Mouse (Mus musculus) intestine, embryonic 15.5 days (tissue): ENCODE data around the gene Uap1. TPM values are rescaled to one million over a fixed set of nuclear protein-coding genes. Genes with fewer than 3 reads are reported as not detected.
A peak's percentile ranks its signal among the peaks of the same experiment; 100 is the strongest.

Experiments
- ATAC-seq: fragments of 200-750 bp; cut with Nextera tagmentation; 2 replicates; pipeline ENCODE4 v1.8.0; 2017; ENCODE audit warnings: moderate TSS enrichment, moderate library complexity
- H3K27ac ChIP-seq: fragments of 300-500 bp; sonication (generic); 2 replicates; pipeline ENCODE4 v1.5.1; 2015; ENCODE audit warnings: mild to moderate bottlenecking, inconsistent platforms
- H3K27me3 ChIP-seq: fragments of 300-500 bp; sonication (generic); replicated peaks from 2 replicates; pipeline ENCODE4 v1.6.1; 2015; ENCODE audit warnings: inconsistent platforms
- H3K36me3 ChIP-seq: fragments of 300-500 bp; sonication (generic); 2 replicates; pipeline ENCODE4 v1.6.1; 2015; ENCODE audit warnings: inconsistent platforms
- H3K4me1 ChIP-seq: fragments of 300-500 bp; sonication (generic); replicated peaks from 2 replicates; pipeline ENCODE4 v1.6.1; 2015; ENCODE audit warnings: inconsistent platforms
- H3K4me2 ChIP-seq: fragments of 300-500 bp; sonication (generic); replicated peaks from 2 replicates; pipeline ENCODE4 v1.6.1; 2015; ENCODE audit warnings: mild to moderate bottlenecking, inconsistent platforms
- H3K4me3 ChIP-seq: fragments of 300-500 bp; sonication (generic); replicated peaks from 2 replicates; pipeline ENCODE4 v1.5.1; 2015; ENCODE audit warnings: inconsistent platforms
- H3K9ac ChIP-seq: fragments of 300-500 bp; sonication (generic); 2 replicates; pipeline ENCODE4 v1.6.1; 2015; ENCODE audit warnings: inconsistent platforms
- H3K9me3 ChIP-seq: fragments of 300-500 bp; sonication (generic); 2 replicates; pipeline ENCODE4 v1.6.1; 2016; ENCODE audit warnings: inconsistent platforms
- WGBS: fragments of 180-500 bp; shearing (Covaris S2); methylation state at CpG from one replicate; pipeline ENCODE4 v1.1.7; 2015; 5-methylcytosine and 5-hydroxymethylcytosine counted together
- polyA plus RNA-seq: library from polyadenylated mRNA; unstranded; fragments of >200 nt; fragmentation: Nextera tagmentation; extraction: Ambion mirVana; gene quantifications from 2 replicates; pipeline ENCODE4 v1.2.1, GENCODE M21; 2015

Uap1 gene
- polyA plus RNA-seq, 1 experiment from 2014 or later: 54.5 TPM

- Histone ChIP-seq H3K4me3 (no peak overlapping the region), H3K4me2 (no peak overlapping the region), H3K27me3 (no peaks in the 10 kb centered on the region), H3K9me3 (no peaks in the 10 kb centered on the region), H3K4me1 (no peaks in the 10 kb centered on the region), H3K36me3 (no peaks in the 10 kb centered on the region), H3K9ac (no peak overlapping the region), H3K27ac (no peak overlapping the region)
- WGBS: 96% methylated on average over 8 of the region's 8 CpGs
- no peak for ATAC-seq
Measured at GRCm38 (mm10) chr1:170142256-170142871, 32.4 kb downstream of the Uap1 start.

DNA sequence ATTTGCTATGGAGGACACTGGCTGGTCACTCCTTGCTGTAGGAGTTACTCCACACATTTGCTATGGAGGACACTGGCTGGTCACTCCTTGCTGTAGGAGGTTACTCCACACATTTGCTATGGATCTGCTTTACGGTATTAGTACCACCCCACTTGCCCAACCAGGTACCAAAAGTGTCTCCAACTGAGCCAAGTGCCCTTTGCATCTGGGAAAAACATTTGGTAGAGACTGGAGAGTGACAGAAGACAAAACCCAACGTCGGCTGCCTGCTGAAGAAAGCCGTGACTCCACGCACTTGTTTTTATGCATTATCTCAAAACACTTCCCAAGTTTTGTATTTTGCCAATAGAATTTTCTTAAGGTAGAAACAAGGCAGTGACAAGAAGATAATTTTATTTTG is 33.1 kb downstream of the Uap1 start:
- H3K4me2 ChIP-seq: no peak overlapping the region
- no peak overlapping the region for H3K27ac ChIP-seq
- no peak for ATAC-seq
- 96% methylated on average over 5 of the region's 5 CpGs for WGBS
- H3K9me3 ChIP-seq: no peaks in the 10 kb centered on the region
- H3K36me3 ChIP-seq: no peaks in the 10 kb centered on the region
- H3K4me3 ChIP-seq: no peak overlapping the region
- H3K27me3 ChIP-seq: no peaks in the 10 kb centered on the region
- no peak overlapping the region for H3K9ac ChIP-seq
- no peaks in the 10 kb centered on the region for H3K4me1 ChIP-seq

DNA sequence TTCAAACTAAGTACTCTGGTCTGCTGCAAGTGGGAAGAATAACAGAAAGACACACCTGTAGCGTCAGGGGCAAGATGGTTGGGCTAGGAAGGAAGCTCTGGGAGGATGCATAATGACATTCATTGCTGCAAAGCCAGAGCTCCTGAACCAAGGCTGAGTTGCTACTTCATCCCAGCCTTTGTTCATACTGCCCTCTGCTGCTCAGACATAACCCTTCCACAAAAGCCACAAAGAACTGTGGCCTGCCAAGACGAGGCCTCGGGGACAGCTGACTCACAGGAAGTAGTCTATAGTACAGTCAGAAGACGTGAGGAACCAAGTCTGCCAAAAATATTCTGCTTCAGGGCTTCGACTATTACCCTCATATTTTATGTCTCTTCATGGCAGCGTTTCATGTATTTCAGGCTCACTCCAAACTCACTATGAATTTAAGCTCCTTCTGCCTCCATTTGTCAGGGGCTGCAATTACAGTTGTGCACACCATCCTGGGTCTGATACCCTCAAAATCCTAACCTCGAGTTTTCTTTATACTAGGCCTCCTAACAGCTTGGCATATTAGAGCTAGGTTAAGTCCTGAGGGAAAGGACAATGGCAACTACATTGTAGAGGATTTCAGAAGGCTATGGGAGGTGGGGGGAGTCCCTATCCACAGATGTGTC is 38.3 kb downstream of the Uap1 start:
- Histone ChIP-seq H3K27me3 (no peaks in the 10 kb centered on the region), H3K27ac (no peak overlapping the region), H3K4me3 (no peak overlapping the region), H3K9me3 (no peaks in the 10 kb centered on the region), H3K4me1 (no peaks in the 10 kb centered on the region), H3K9ac (no peak overlapping the region), H3K4me2 (no peak overlapping the region), H3K36me3 (no peaks in the 10 kb centered on the region)
- ATAC-seq: peak; percentile 86
- WGBS: 12% methylated on average over 7 of the region's 7 CpGs

- Histone ChIP-seq H3K36me3 (no peaks in the 10 kb centered on the region), H3K4me3 (no peak overlapping the region), H3K4me2 (no peak overlapping the region), H3K4me1 (no peaks in the 10 kb centered on the region), H3K9ac (no peak overlapping the region), H3K27me3 (no peaks in the 10 kb centered on the region), H3K9me3 (no peaks in the 10 kb centered on the region), H3K27ac (no peak overlapping the region)
- 77% methylated on average over 8 of the region's 8 CpGs for WGBS
- no peak for ATAC-seq
Measured at GRCm38 (mm10) chr1:170134264-170134663, 40.5 kb downstream of the Uap1 start.

DNA sequence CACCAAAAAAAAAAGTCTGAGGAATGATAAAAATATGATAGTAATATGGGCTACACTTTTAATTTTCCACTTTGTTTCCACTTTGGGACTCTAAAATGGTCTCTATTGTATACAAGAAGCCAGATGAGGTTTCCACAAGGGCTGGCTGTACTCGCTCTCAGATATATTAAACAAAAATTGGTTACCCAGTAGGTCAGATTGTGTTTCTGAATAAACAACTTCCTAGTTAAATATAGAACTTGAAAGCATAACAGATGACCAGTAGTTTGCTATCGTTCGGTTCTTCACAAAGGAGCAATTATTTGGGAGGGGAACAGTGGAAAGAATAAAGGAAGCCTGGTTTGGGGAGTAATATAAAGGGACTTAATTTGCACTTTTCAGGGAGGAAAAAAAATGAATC is 43.8 kb downstream of the Uap1 start:
- Histone ChIP-seq H3K9me3 (no peaks in the 10 kb centered on the region), H3K9ac (no peak overlapping the region), H3K4me3 (no peak overlapping the region), H3K36me3 (no peaks in the 10 kb centered on the region), H3K27ac (no peak overlapping the region), H3K4me2 (no peak overlapping the region), H3K4me1 (no peaks in the 10 kb centered on the region), H3K27me3 (no peaks in the 10 kb centered on the region)
- WGBS: 39% methylated on average over 3 of the region's 3 CpGs
- ATAC-seq: no peak

DNA sequence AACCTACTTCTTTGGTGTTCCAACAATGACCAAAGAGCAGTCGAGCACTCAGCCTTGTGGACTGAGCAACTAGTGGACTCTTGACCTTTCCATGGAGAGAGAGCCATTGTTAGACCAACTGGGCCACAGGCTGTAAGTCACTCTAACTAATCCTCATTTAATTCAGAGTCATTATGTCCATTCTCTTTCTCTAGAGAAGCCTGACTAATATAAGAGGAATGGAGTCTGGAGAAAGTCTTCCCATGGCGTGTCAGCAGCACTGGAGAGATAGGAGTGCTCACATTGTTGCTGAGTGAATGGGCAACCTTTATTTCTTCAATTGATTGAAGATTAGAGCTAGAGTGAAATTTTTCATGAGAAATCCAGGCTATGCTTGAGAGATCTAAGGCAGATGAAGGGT is 50.1 kb downstream of the Uap1 start:
- Histone ChIP-seq H3K4me1 (no peaks in the 10 kb centered on the region), H3K9ac (no peak overlapping the region), H3K27ac (no peak overlapping the region), H3K27me3 (no peaks in the 10 kb centered on the region), H3K4me3 (no peak overlapping the region), H3K9me3 (no peaks in the 10 kb centered on the region), H3K4me2 (no peak overlapping the region), H3K36me3 (no peaks in the 10 kb centered on the region)
- 76% methylated on average over 2 of the region's 2 CpGs for WGBS
- ATAC-seq: no peak

DNA sequence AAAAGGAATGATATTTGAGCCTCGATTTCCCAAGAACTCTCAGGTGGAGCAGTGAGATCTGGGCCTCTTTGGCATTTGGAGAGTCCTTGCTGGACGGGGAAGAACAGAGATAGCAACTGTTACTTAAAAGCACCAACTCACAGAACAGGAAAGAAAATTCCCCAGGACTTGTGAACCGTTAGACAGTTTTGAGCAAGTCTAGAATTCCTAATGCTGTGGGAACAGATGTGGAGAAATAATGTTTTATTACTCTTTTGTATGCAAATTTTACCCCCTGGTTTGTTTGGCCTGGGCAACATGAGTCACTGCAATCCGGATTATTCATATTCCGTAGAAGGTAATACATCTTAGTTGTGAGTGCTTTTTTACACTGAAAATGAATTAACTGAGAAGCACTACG is 61.1 kb downstream of the Uap1 start:
- H3K9ac ChIP-seq: no peak overlapping the region
- H3K4me3 ChIP-seq: no peak overlapping the region
- no peaks in the 10 kb centered on the region for H3K27me3 ChIP-seq
- H3K36me3 ChIP-seq: no peaks in the 10 kb centered on the region
- no peak for ATAC-seq
- H3K4me2 ChIP-seq: no peak overlapping the region
- no peaks in the 10 kb centered on the region for H3K9me3 ChIP-seq
- peaks cover 6% of the 10 kb centered on the region; the same call in 1 of the 2 replicates for H3K4me1 ChIP-seq
- H3K27ac ChIP-seq: no peak overlapping the region
- WGBS: 77% methylated on average over 6 of the region's 6 CpGs

- Histone ChIP-seq H3K4me2 (no peak overlapping the region), H3K27me3 (no peaks in the 10 kb centered on the region), H3K9ac (no peak overlapping the region), H3K4me1 (peaks cover 8% of the 10 kb centered on the region; the same call in 1 of the 2 replicates), H3K9me3 (no peaks in the 10 kb centered on the region), H3K36me3 (no peaks in the 10 kb centered on the region), H3K27ac (no peak overlapping the region), H3K4me3 (no peak overlapping the region)
- 91% methylated on average over 10 of the region's 10 CpGs for WGBS
- ATAC-seq: no peak
Measured at GRCm38 (mm10) chr1:170112261-170112660, 62.5 kb downstream of the Uap1 start.

- Histone ChIP-seq H3K4me1 (peaks cover 8% of the 10 kb centered on the region; the same call in 1 of the 2 replicates), H3K4me2 (peak overlapping the region; percentile 49; the same call in 1 of the 2 replicates), H3K27ac (peak overlapping the region; percentile 65; the same call in 1 of the 2 replicates), H3K27me3 (no peaks in the 10 kb centered on the region), H3K36me3 (no peaks in the 10 kb centered on the region), H3K4me3 (no peak overlapping the region), H3K9me3 (no peaks in the 10 kb centered on the region), H3K9ac (no peak overlapping the region)
- WGBS: 83% methylated on average over 16 of the region's 16 CpGs
- ATAC-seq: no peak
Measured at GRCm38 (mm10) chr1:170111651-170112226, 63.0 kb downstream of the Uap1 start.

DNA sequence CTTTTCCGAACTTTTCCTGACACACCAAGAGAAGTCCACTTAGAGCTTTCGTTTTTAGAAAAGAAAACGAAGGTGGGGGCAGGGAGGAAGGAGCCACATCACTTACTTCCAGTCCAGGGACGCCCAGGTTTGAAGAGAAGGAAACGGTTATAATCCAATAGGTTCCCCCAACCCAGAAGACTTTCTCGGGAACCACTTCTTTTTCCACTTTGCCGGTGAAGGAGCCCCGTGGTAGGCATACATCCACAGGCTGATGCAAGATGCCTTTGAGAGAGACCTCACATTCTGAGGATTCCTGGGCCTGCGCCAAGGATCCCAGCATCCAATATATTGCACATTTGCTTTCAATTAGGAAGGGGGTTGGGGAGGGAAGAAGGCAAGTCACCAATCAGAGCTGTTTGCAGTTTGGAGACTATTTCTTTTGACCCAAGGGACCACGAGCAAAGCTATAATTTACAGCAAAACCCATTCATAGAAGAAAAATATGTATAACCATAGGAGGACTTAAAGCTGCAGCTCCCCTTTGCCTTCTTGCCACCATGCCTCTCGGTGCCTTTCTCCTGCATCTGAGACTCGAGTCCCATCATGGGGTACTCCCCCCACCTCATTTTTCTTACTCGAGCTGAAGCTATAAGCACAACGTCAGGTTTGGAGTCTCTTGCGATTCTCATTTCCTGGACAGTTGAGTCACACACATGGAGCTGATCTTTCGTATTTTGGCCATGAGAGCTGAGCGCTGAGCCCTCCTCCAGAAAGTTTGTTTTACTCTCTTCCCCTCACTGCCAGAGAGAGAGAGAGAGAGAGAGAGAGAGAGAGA is 64.0 kb downstream of the Uap1 start, which contains the start of gene Ddr2:
Gene Ddr2, minus strand, starts transcription at position 247 of the 817 bp plus-strand sequence.
- peak within 1 kb of the TSS; percentile 41 for H3K9ac ChIP-seq
- H3K4me2 ChIP-seq: peak within 1 kb of the TSS; percentile 49
- H3K27me3 ChIP-seq: no peaks in the 10 kb centered on the region
- H3K4me1 ChIP-seq: peaks cover 8% of the 10 kb centered on the region; the same call in 1 of the 2 replicates
- no peaks in the 10 kb centered on the region for H3K9me3 ChIP-seq
- WGBS: 34% methylated on average over 17 of the region's 17 CpGs
- H3K36me3 ChIP-seq: no peaks in the 10 kb centered on the region
- H3K4me3 ChIP-seq: peak within 1 kb of the TSS; percentile 36
- ATAC-seq: peak; percentile 84
- H3K27ac ChIP-seq: peak within 1 kb of the TSS; percentile 92

DNA sequence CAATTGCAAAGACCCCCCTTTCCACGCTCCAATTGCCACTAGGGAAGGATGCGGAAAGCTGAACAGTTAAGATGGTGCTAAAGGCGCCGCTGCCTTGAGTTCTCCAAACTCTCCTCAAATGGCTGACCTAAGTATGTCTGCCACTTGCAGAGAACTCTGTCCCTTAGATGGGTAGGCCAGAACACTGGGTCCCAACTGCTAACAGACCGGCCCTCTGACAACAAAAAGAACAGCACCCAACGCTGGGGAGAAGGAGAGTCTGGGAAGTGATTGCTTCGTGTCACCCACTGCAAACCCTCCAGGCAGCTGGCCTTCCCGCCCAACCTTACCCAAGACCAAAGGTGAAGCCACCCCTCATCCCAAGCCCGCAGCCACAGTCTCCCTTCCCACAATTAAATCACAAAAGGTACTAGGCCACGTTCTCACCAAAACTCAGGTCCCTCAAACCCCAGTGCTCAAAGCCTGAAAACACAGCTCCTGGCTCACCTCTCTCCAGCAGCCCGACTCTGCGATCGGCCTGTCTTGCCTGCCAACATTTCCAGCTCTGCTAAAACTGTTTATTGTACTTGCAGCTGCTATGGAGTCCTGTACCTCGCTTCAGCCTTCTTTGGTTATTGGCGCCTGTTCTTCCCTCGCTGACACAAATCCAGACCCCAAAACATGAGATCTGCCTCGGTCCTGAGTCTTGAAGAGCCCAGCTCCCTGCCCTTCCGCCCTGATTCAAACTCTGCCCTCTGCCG is 64.8 kb downstream of the Uap1 start:
- peak overlapping the region; percentile 36 for H3K4me3 ChIP-seq
- 52% methylated on average over 19 of the region's 19 CpGs for whole genome bisulfite sequencing
- H3K27me3 ChIP-seq: no peaks in the 10 kb centered on the region
- no peaks in the 10 kb centered on the region for H3K9me3 ChIP-seq
- H3K9ac ChIP-seq: peak overlapping the region; percentile 41
- ATAC-seq: peak; percentile 66
- H3K4me1 ChIP-seq: peaks cover 8% of the 10 kb centered on the region; the same call in 1 of the 2 replicates
- H3K4me2 ChIP-seq: peak overlapping the region; percentile 49
- H3K36me3 ChIP-seq: no peaks in the 10 kb centered on the region
- H3K27ac ChIP-seq: peak overlapping the region; percentile 92
